Mouse (Mus musculus) kidney, postnatal 0 days (tissue): ENCODE results near the gene Shank2. TPM values are rescaled to one million over a fixed set of nuclear protein-coding genes. Genes with fewer than 3 reads are reported as not detected.

Experiments used
- ATAC-seq: fragments of 200-750 bp; cut with Nextera tagmentation; replicated peaks from 2 replicates; pipeline ENCODE4 v1.8.0; 2017; ENCODE audit warnings: low read depth, moderate number of reproducible peaks, moderate TSS enrichment, moderate library complexity; ENCODE audit not compliant: low FRiP score
- DNase-seq: peaks from one replicate; pipeline ENCODE4 v3.0.0-alpha.2; 2016; ENCODE audit warnings: low spot score
- H3K27ac ChIP-seq: fragments of 300-500 bp; sonication (generic); 2 replicates; pipeline ENCODE4 v1.5.1; 2014; ENCODE audit warnings: mild to moderate bottlenecking
- H3K27me3 ChIP-seq: fragments of 300-500 bp; sonication (generic); 2 replicates; pipeline ENCODE4 v1.6.1; 2014; ENCODE audit warnings: low read length, mixed read lengths; ENCODE audit not compliant: insufficient read depth
- H3K36me3 ChIP-seq: fragments of 300-500 bp; sonication (generic); 2 replicates; pipeline ENCODE4 v1.6.1; 2014; ENCODE audit warnings: low read length, mixed read lengths; ENCODE audit not compliant: insufficient read depth
- H3K4me1 ChIP-seq: fragments of 300-500 bp; sonication (generic); replicated peaks from 2 replicates; pipeline ENCODE4 v1.6.1; 2014; ENCODE audit warnings: antibody characterized with exemption, low read length, mixed read lengths; ENCODE audit not compliant: insufficient read depth
- H3K4me2 ChIP-seq: fragments of 300-500 bp; sonication (generic); 2 replicates; pipeline ENCODE4 v1.6.1; 2014; ENCODE audit warnings: mild to moderate bottlenecking, low read length, moderate library complexity, mixed read lengths
- H3K4me3 ChIP-seq: fragments of 300-500 bp; sonication (generic); replicated peaks from 2 replicates; pipeline ENCODE4 v1.5.1; 2014; ENCODE audit warnings: low read depth, low read length
- H3K9ac ChIP-seq: fragments of 300-500 bp; sonication (generic); 2 replicates; pipeline ENCODE4 v1.6.1; 2014; ENCODE audit warnings: low read depth, low read length
- H3K9me3 ChIP-seq: fragments of 300-500 bp; sonication (generic); replicated peaks from 2 replicates; pipeline ENCODE4 v1.6.1; 2016; ENCODE audit warnings: low read length, inconsistent platforms, mixed read lengths
- CTCF ChIP-seq: IDR thresholded peaks from 2 replicates; pipeline ENCODE4 v1.5.1; 2016; ENCODE audit warnings: antibody characterized with exemption, low read depth, mild to moderate bottlenecking, moderate library complexity
- WGBS: fragments of 180-500 bp; shearing (Covaris S2); extraction: QIAGEN DNeasy Blood & Tissue Kit; methylation state at CpG from one replicate; pipeline ENCODE4 v1.1.7; 2014; 5-methylcytosine and 5-hydroxymethylcytosine counted together
- polyA plus RNA-seq: library from polyadenylated mRNA; unstranded; fragments of >200 nt; fragmentation: Nextera tagmentation; extraction: Ambion mirVana; gene quantifications from 2 replicates; pipeline ENCODE4 v1.2.1, GENCODE M21; 2015

Shank2 gene
- polyA plus RNA-seq, 1 experiment from 2014 or later, result 2.6 TPM

GRCm38 (mm10) chr7:144250791-144251190 lies 249.1 kb downstream of the Shank2 start:
- TF ChIP-seq CTCF, result no peak
- no peak for DNase-seq
- no peak overlapping the region for H3K4me2 ChIP-seq
- no peaks in the 10 kb centered on the region for H3K36me3 ChIP-seq
- no peaks in the 10 kb centered on the region for H3K4me1 ChIP-seq
- no peaks in the 10 kb centered on the region for H3K27me3 ChIP-seq
- H3K9ac ChIP-seq, result no peak overlapping the region
- no peaks in the 10 kb centered on the region for H3K9me3 ChIP-seq
- no peak for ATAC-seq
- no peak overlapping the region for H3K27ac ChIP-seq
- H3K4me3 ChIP-seq, result no peak overlapping the region
- 75% methylated on average over 4 of the region's 4 CpGs for WGBS

GRCm38 (mm10) chr7:144251250-144251649 lies 249.5 kb downstream of the Shank2 start:
- Histone ChIP-seq H3K9ac (no peak overlapping the region), H3K9me3 (no peaks in the 10 kb centered on the region), H3K36me3 (no peaks in the 10 kb centered on the region), H3K4me2 (no peak overlapping the region), H3K4me1 (no peaks in the 10 kb centered on the region), H3K27ac (no peak overlapping the region), H3K4me3 (no peak overlapping the region), H3K27me3 (no peaks in the 10 kb centered on the region)
- ATAC-seq, result no peak
- WGBS, result 52% methylated on average over 6 of the region's 6 CpGs
- no peak for DNase-seq
- no peak for TF ChIP-seq CTCF

GRCm38 (mm10) chr7:144254674-144255246 lies 253.0 kb downstream of the Shank2 start:
- H3K4me1 ChIP-seq, result no peaks in the 10 kb centered on the region
- H3K4me3 ChIP-seq, result no peak overlapping the region
- no peak overlapping the region for H3K9ac ChIP-seq
- H3K4me2 ChIP-seq, result no peak overlapping the region
- DNase-seq (peak; percentile 12), ATAC-seq (no peak)
- H3K27me3 ChIP-seq, result no peaks in the 10 kb centered on the region
- TF ChIP-seq CTCF, result no peak
- no peak overlapping the region for H3K27ac ChIP-seq
- no peaks in the 10 kb centered on the region for H3K36me3 ChIP-seq
- no peaks in the 10 kb centered on the region for H3K9me3 ChIP-seq
- 42% methylated on average over 8 of the region's 8 CpGs for WGBS

- TF ChIP-seq CTCF, result no peak
- no peak overlapping the region for H3K4me2 ChIP-seq
- H3K9ac ChIP-seq, result no peak overlapping the region
- DNase-seq (no peak), ATAC-seq (no peak)
- no peaks in the 10 kb centered on the region for H3K9me3 ChIP-seq
- WGBS, result 79% methylated on average over 7 of the region's 7 CpGs
- H3K27me3 ChIP-seq, result no peaks in the 10 kb centered on the region
- H3K4me3 ChIP-seq, result no peak overlapping the region
- no peaks in the 10 kb centered on the region for H3K4me1 ChIP-seq
- no peak overlapping the region for H3K27ac ChIP-seq
- no peaks in the 10 kb centered on the region for H3K36me3 ChIP-seq
Measured at GRCm38 (mm10) chr7:144257821-144258220, 256.1 kb downstream of the Shank2 start.

GRCm38 (mm10) chr7:144258332-144258731 lies 256.6 kb downstream of the Shank2 start:
- Histone ChIP-seq H3K36me3 (no peaks in the 10 kb centered on the region), H3K4me3 (no peak overlapping the region), H3K9ac (no peak overlapping the region), H3K4me2 (no peak overlapping the region), H3K27me3 (no peaks in the 10 kb centered on the region), H3K4me1 (no peaks in the 10 kb centered on the region), H3K9me3 (no peaks in the 10 kb centered on the region), H3K27ac (no peak overlapping the region)
- no peak for ATAC-seq
- TF ChIP-seq CTCF, result no peak
- WGBS, result 47% methylated on average over 4 of the region's 4 CpGs
- DNase-seq, result no peak

- Histone ChIP-seq H3K4me1 (no peaks in the 10 kb centered on the region), H3K4me3 (no peak overlapping the region), H3K4me2 (no peak overlapping the region), H3K27ac (no peak overlapping the region), H3K9me3 (no peaks in the 10 kb centered on the region), H3K27me3 (no peaks in the 10 kb centered on the region), H3K9ac (no peak overlapping the region), H3K36me3 (no peaks in the 10 kb centered on the region)
- no peak for TF ChIP-seq CTCF
- DNase-seq (no peak), ATAC-seq (no peak)
- WGBS, result 71% methylated on average over 6 of the region's 6 CpGs
Measured at GRCm38 (mm10) chr7:144262666-144263065, 260.9 kb downstream of the Shank2 start.

GRCm38 (mm10) chr7:144266745-144267144 lies 265.0 kb downstream of the Shank2 start:
- ATAC-seq (peak; percentile 61), DNase-seq (no peak)
- Histone ChIP-seq H3K4me1 (no peaks in the 10 kb centered on the region), H3K4me2 (no peak overlapping the region), H3K27me3 (no peaks in the 10 kb centered on the region), H3K36me3 (no peaks in the 10 kb centered on the region), H3K9ac (no peak overlapping the region), H3K4me3 (no peak overlapping the region), H3K27ac (no peak overlapping the region), H3K9me3 (no peaks in the 10 kb centered on the region)
- TF ChIP-seq CTCF, result no peak
- WGBS, result 43% methylated on average over 7 of the region's 7 CpGs
